Mouse (Mus musculus) forebrain, embryonic 11.5 days (tissue): ENCODE data around the gene Man2a1. TPM values are rescaled to one million over a fixed set of nuclear protein-coding genes. Genes with fewer than 3 reads are reported as not detected.

Experiments
- ATAC-seq: fragments of 200-750 bp; cut with Nextera tagmentation; replicated peaks from 2 replicates; pipeline ENCODE4 v1.8.0; 2017; ENCODE audit warnings: moderate TSS enrichment; ENCODE audit not compliant: low FRiP score
- DNase-seq: peaks from one replicate; pipeline ENCODE4 v3.0.0-alpha.2; 2017; ENCODE audit warnings: low spot score
- H3K27ac ChIP-seq: fragments of 300-500 bp; sonication (generic); 2 replicates; pipeline ENCODE4 v1.5.1; 2014; ENCODE audit warnings: low read depth, low read length
- H3K27me3 ChIP-seq: fragments of 300-500 bp; sonication (generic); 2 replicates; pipeline ENCODE4 v1.6.1; 2014; ENCODE audit warnings: mild to moderate bottlenecking, low read length, mixed read lengths; ENCODE audit not compliant: control insufficient read depth, insufficient read depth
- H3K36me3 ChIP-seq: fragments of 300-500 bp; sonication (generic); 2 replicates; pipeline ENCODE4 v1.6.1; 2014; ENCODE audit warnings: mild to moderate bottlenecking, low read length, moderate library complexity, mixed read lengths; ENCODE audit not compliant: control insufficient read depth, insufficient read depth
- H3K4me1 ChIP-seq: fragments of 300-500 bp; sonication (generic); replicated peaks from 2 replicates; pipeline ENCODE4 v1.6.1; 2014; ENCODE audit warnings: low read length, mixed read lengths; ENCODE audit not compliant: control insufficient read depth, insufficient read depth
- H3K4me2 ChIP-seq: fragments of 300-500 bp; sonication (generic); 2 replicates; pipeline ENCODE4 v1.6.1; 2014; ENCODE audit warnings: low read depth, mild to moderate bottlenecking, low read length, moderate library complexity, mixed read lengths; ENCODE audit not compliant: severe bottlenecking
- H3K4me3 ChIP-seq: fragments of 300-500 bp; sonication (generic); 2 replicates; pipeline ENCODE4 v1.5.1; 2014; ENCODE audit warnings: low read depth, low read length
- H3K9ac ChIP-seq: fragments of 300-500 bp; sonication (generic); 2 replicates; pipeline ENCODE4 v1.6.1; 2014; ENCODE audit warnings: low read length
- H3K9me3 ChIP-seq: fragments of 300-500 bp; sonication (generic); 2 replicates; pipeline ENCODE4 v1.6.1; 2016; ENCODE audit warnings: low read length, mixed read lengths; ENCODE audit not compliant: control insufficient read depth
- WGBS: fragments of 180-500 bp; shearing (Covaris S2); extraction: QIAGEN DNeasy Blood & Tissue Kit; methylation state at CpG from one replicate; pipeline ENCODE4 v1.1.7; 2014; 5-methylcytosine and 5-hydroxymethylcytosine counted together
- polyA plus RNA-seq: library from polyadenylated mRNA; unstranded; fragments of >200 nt; fragmentation: Nextera tagmentation; extraction: Ambion mirVana; gene quantifications from 2 replicates; pipeline ENCODE4 v1.2.1, GENCODE M21; 2014

Man2a1 gene
- polyA plus RNA-seq, 1 experiment from 2014 or later: 5.1 TPM

- no peaks in the 10 kb centered on the region for H3K9me3 ChIP-seq
- no peak for DNase-seq
- no peak overlapping the region for H3K4me3 ChIP-seq
- no peak for ATAC-seq
- no peak overlapping the region for H3K4me2 ChIP-seq
- H3K27ac ChIP-seq: no peak overlapping the region
- no peaks in the 10 kb centered on the region for H3K4me1 ChIP-seq
- WGBS: 85% methylated on average over 4 of the region's 4 CpGs
- no peaks in the 10 kb centered on the region for H3K27me3 ChIP-seq
- H3K36me3 ChIP-seq: no peaks in the 10 kb centered on the region
- no peak overlapping the region for H3K9ac ChIP-seq
These were observed 115.8 kb downstream of the Man2a1 start for GRCm38 (mm10) chr17:64716318-64716717.

GRCm38 (mm10) chr17:64719760-64720159 lies 119.2 kb downstream of the Man2a1 start:
- WGBS: 78% methylated on average over 5 of the region's 5 CpGs
- H3K4me2 ChIP-seq: no peak overlapping the region
- ATAC-seq: no peak
- no peaks in the 10 kb centered on the region for H3K4me1 ChIP-seq
- H3K9me3 ChIP-seq: no peaks in the 10 kb centered on the region
- H3K4me3 ChIP-seq: no peak overlapping the region
- DNase-seq: no peak
- H3K36me3 ChIP-seq: no peaks in the 10 kb centered on the region
- no peak overlapping the region for H3K27ac ChIP-seq
- H3K27me3 ChIP-seq: no peaks in the 10 kb centered on the region
- no peak overlapping the region for H3K9ac ChIP-seq

- no peak for ATAC-seq
- Histone ChIP-seq H3K27ac (no peak overlapping the region), H3K9me3 (no peaks in the 10 kb centered on the region), H3K4me3 (no peak overlapping the region), H3K27me3 (no peaks in the 10 kb centered on the region), H3K4me1 (no peaks in the 10 kb centered on the region), H3K36me3 (no peaks in the 10 kb centered on the region), H3K4me2 (no peak overlapping the region), H3K9ac (no peak overlapping the region)
- 90% methylated on average over 5 of the region's 5 CpGs for WGBS
- DNase-seq: no peak
These were observed 120.6 kb downstream of the Man2a1 start for GRCm38 (mm10) chr17:64721112-64721511.

GRCm38 (mm10) chr17:64723162-64723561 lies 122.6 kb downstream of the Man2a1 start:
- H3K9me3 ChIP-seq: no peaks in the 10 kb centered on the region
- H3K36me3 ChIP-seq: no peaks in the 10 kb centered on the region
- H3K4me1 ChIP-seq: no peaks in the 10 kb centered on the region
- no peaks in the 10 kb centered on the region for H3K27me3 ChIP-seq
- no peak overlapping the region for H3K4me3 ChIP-seq
- DNase-seq (no peak), ATAC-seq (no peak)
- H3K4me2 ChIP-seq: no peak overlapping the region
- no peak overlapping the region for H3K9ac ChIP-seq
- WGBS: 93% methylated on average over 1 of the region's 1 CpGs
- no peak overlapping the region for H3K27ac ChIP-seq

- Histone ChIP-seq H3K4me3 (no peak overlapping the region), H3K27ac (no peak overlapping the region), H3K4me2 (no peak overlapping the region), H3K9ac (no peak overlapping the region), H3K27me3 (no peaks in the 10 kb centered on the region), H3K4me1 (no peaks in the 10 kb centered on the region), H3K9me3 (no peaks in the 10 kb centered on the region), H3K36me3 (no peaks in the 10 kb centered on the region)
- 93% methylated on average over 3 of the region's 3 CpGs for WGBS
- no peak for DNase-seq
- ATAC-seq: no peak
These were observed 124.7 kb downstream of the Man2a1 start for GRCm38 (mm10) chr17:64725214-64725613.

- WGBS: 97% methylated on average over 7 of the region's 7 CpGs
- Histone ChIP-seq H3K9me3 (no peaks in the 10 kb centered on the region), H3K36me3 (no peaks in the 10 kb centered on the region), H3K4me1 (no peaks in the 10 kb centered on the region), H3K9ac (no peak overlapping the region), H3K4me3 (no peak overlapping the region), H3K27ac (no peak overlapping the region), H3K27me3 (no peaks in the 10 kb centered on the region), H3K4me2 (no peak overlapping the region)
- ATAC-seq: no peak
- no peak for DNase-seq
These were observed 125.5 kb downstream of the Man2a1 start for GRCm38 (mm10) chr17:64726032-64726431.

- H3K4me3 ChIP-seq: no peak overlapping the region
- H3K4me2 ChIP-seq: no peak overlapping the region
- no peaks in the 10 kb centered on the region; the same call in 1 of the 2 replicates for H3K36me3 ChIP-seq
- no peaks in the 10 kb centered on the region for H3K9me3 ChIP-seq
- no peaks in the 10 kb centered on the region for H3K4me1 ChIP-seq
- no peaks in the 10 kb centered on the region for H3K27me3 ChIP-seq
- DNase-seq: no peak
- no peak overlapping the region for H3K27ac ChIP-seq
- ATAC-seq: no peak
- H3K9ac ChIP-seq: no peak overlapping the region
- 90% methylated on average over 4 of the region's 4 CpGs for WGBS
These were observed 135.0 kb downstream of the Man2a1 start for GRCm38 (mm10) chr17:64735492-64735891.

GRCm38 (mm10) chr17:64737918-64738317 lies 137.4 kb downstream of the Man2a1 start:
- no peak overlapping the region for H3K4me3 ChIP-seq
- H3K4me2 ChIP-seq: no peak overlapping the region
- DNase-seq (no peak), ATAC-seq (no peak)
- H3K9me3 ChIP-seq: no peaks in the 10 kb centered on the region
- H3K4me1 ChIP-seq: no peaks in the 10 kb centered on the region
- no peak overlapping the region for H3K9ac ChIP-seq
- H3K27me3 ChIP-seq: no peaks in the 10 kb centered on the region
- no peaks in the 10 kb centered on the region; the same call in 1 of the 2 replicates for H3K36me3 ChIP-seq
- WGBS: 96% methylated on average over 1 of the region's 1 CpGs
- no peak overlapping the region for H3K27ac ChIP-seq

- no peak overlapping the region for H3K27ac ChIP-seq
- DNase-seq (no peak), ATAC-seq (no peak)
- no peaks in the 10 kb centered on the region for H3K9me3 ChIP-seq
- H3K4me1 ChIP-seq: no peaks in the 10 kb centered on the region
- H3K4me3 ChIP-seq: no peak overlapping the region
- no peaks in the 10 kb centered on the region; the same call in 1 of the 2 replicates for H3K36me3 ChIP-seq
- no peaks in the 10 kb centered on the region for H3K27me3 ChIP-seq
- no peak overlapping the region for H3K4me2 ChIP-seq
- H3K9ac ChIP-seq: no peak overlapping the region
- 92% methylated on average over 6 of the region's 6 CpGs for WGBS
These were observed 138.6 kb downstream of the Man2a1 start for GRCm38 (mm10) chr17:64739129-64739528.
